Mouse (Mus musculus) stomach, postnatal 0 days (tissue): ENCODE measurements at regions not wholly inside any gene's neighbourhood (a gene's known extent, or its start where the extent isn't known, plus 50 kb on each side); places are given as distances from the start of the nearest gene placed in this dataset.

ENCODE experiments used
- CTCF ChIP-seq: IDR thresholded peaks from 2 replicates; pipeline ENCODE4 v1.5.1; 2016; ENCODE audit warnings: antibody characterized with exemption, low read depth, mild to moderate bottlenecking, moderate library complexity
- EP300 ChIP-seq: optimal IDR thresholded peaks from 2 replicates; pipeline ENCODE3; 2016; ENCODE audit warnings: antibody characterized with exemption

- TF ChIP-seq CTCF (no peak), EP300 (no peak)
These were observed 1424.9 kb upstream of the A1bg start for GRCm38 (mm10) chr15:62347697-62348096.
